Mouse (Mus musculus) CH12.LX (cell line): Measurements from ENCODE around the gene Ddn. TPM values are rescaled to one million over a fixed set of nuclear protein-coding genes. Genes with fewer than 3 reads are reported as not detected.
A peak's percentile ranks its signal among the peaks of the same experiment; 100 is the strongest.

Experiments used
- DNase-seq: peaks from one replicate; pipeline ENCODE4 v3.0.0-alpha.2; 2013; ENCODE audit errors: extremely low read depth
- H3K27ac ChIP-seq: 2 replicates; pipeline ENCODE4 v1.5.1; 2012; ENCODE audit warnings: low read depth, mild to moderate bottlenecking, control low read depth, moderate library complexity; ENCODE audit not compliant: insufficient read depth
- H3K27me3 ChIP-seq: replicated peaks from 2 replicates; pipeline ENCODE3; 2012; ENCODE audit warnings: inconsistent platforms
- H3K36me3 ChIP-seq, 2 experiments: replicated peaks in 1 of 2; 2 replicates each; pipeline versions ENCODE3 to v1.6.1; 2012; ENCODE audit warnings: inconsistent platforms in 1 of 2, low read length in 1 of 2, mild to moderate bottlenecking in 1 of 2, mixed read lengths in 1 of 2, moderate library complexity in 1 of 2; ENCODE audit not compliant: control insufficient read depth in 1 of 2, insufficient read depth in 1 of 2
- H3K4me1 ChIP-seq, 2 experiments: 2 replicates each; pipeline ENCODE4 v1.6.1; 2012; ENCODE audit warnings: inconsistent platforms in 1 of 2, moderate library complexity in 1 of 2; ENCODE audit not compliant: insufficient read depth in 2 of 2, control insufficient read depth in 1 of 2
- H3K4me2 ChIP-seq: 2 replicates; pipeline ENCODE4 v1.6.1; 2012; ENCODE audit warnings: low read depth, mild to moderate bottlenecking, control low read depth; ENCODE audit not compliant: poor library complexity, insufficient read depth, severe bottlenecking
- H3K4me3 ChIP-seq, 3 experiments: fragments of 150-350 bp in 1 of 3; sonication (generic) in 1 of 3; replicated peaks in 1 of 3; 2 replicates each; pipeline versions ENCODE3 to v1.5.1; 2011 to 2012; ENCODE audit warnings: low read depth in 2 of 3, low read length in 2 of 3, mild to moderate bottlenecking in 2 of 3, moderate library complexity in 2 of 3, control low read depth in 1 of 3, improper control_type of control experiment in 1 of 3, inconsistent platforms in 1 of 3, mixed read lengths in 1 of 3; ENCODE audit not compliant: poor library complexity in 1 of 3
- H3K79me2 ChIP-seq: replicated peaks from 2 replicates; pipeline ENCODE4 v1.6.1; 2012; ENCODE audit warnings: mild to moderate bottlenecking, moderate library complexity; ENCODE audit not compliant: control insufficient read depth, poor library complexity, insufficient read depth, severe bottlenecking; ENCODE audit errors: extremely low read depth
- H3K9ac ChIP-seq: 2 replicates; pipeline ENCODE4 v1.6.1; 2012; ENCODE audit warnings: low read depth, mild to moderate bottlenecking, control low read depth, moderate library complexity; ENCODE audit not compliant: insufficient read depth
- H3K9me3 ChIP-seq: replicated peaks from 2 replicates; pipeline ENCODE3; 2012; ENCODE audit warnings: low read length, inconsistent platforms, mixed read lengths
- BHLHE40 ChIP-seq: IDR thresholded peaks from 2 replicates; pipeline ENCODE4 v1.6.1; 2011; ENCODE audit warnings: mild to moderate bottlenecking, low read depth, low read length, improper control_type of control experiment
- CHD1 ChIP-seq: IDR thresholded peaks from 2 replicates; pipeline ENCODE4 v1.6.1; 2012; ENCODE audit warnings: low read depth, low read length, improper control_type of control experiment, inconsistent platforms
- CHD2 ChIP-seq: IDR thresholded peaks from 2 replicates; pipeline ENCODE4 v1.6.1; 2011; ENCODE audit warnings: low read length, improper control_type of control experiment
- ELF1 ChIP-seq: IDR thresholded peaks from 2 replicates; pipeline ENCODE4 v1.6.1; 2014; ENCODE audit warnings: low read depth, mild to moderate bottlenecking, inconsistent platforms, low read length, improper control_type of control experiment
- EP300 ChIP-seq: IDR thresholded peaks from 2 replicates; pipeline ENCODE4 v1.6.1; 2011; ENCODE audit warnings: low read length, improper control_type of control experiment
- HCFC1 ChIP-seq: IDR thresholded peaks from 2 replicates; pipeline ENCODE4 v1.6.1; 2012; ENCODE audit warnings: low read depth, mild to moderate bottlenecking, inconsistent platforms, low read length, improper control_type of control experiment
- JUN ChIP-seq: IDR thresholded peaks from 2 replicates; pipeline ENCODE4 v1.6.1; 2011; ENCODE audit warnings: low read depth, mild to moderate bottlenecking, low read length, improper control_type of control experiment, moderate library complexity; ENCODE audit not compliant: insufficient read depth
- JUND ChIP-seq: conservative IDR thresholded peaks from 2 replicates; pipeline ENCODE4 v1.6.1; 2011; ENCODE audit warnings: low read depth, low read length, improper control_type of control experiment
- MAFK ChIP-seq: IDR thresholded peaks from 2 replicates; pipeline ENCODE4 v1.6.1; 2011; ENCODE audit warnings: low read length, improper control_type of control experiment; ENCODE audit not compliant: insufficient replicate concordance
- MAZ ChIP-seq: IDR thresholded peaks from 2 replicates; pipeline ENCODE4 v1.6.1; 2012; ENCODE audit warnings: low read depth, mild to moderate bottlenecking, inconsistent platforms, low read length, improper control_type of control experiment, moderate library complexity
- MEF2A ChIP-seq: IDR thresholded peaks from 2 replicates; pipeline ENCODE4 v1.6.1; 2014; ENCODE audit warnings: low read depth, mild to moderate bottlenecking, inconsistent platforms, low read length, improper control_type of control experiment, borderline replicate concordance
- MXI1 ChIP-seq: IDR thresholded peaks from 2 replicates; pipeline ENCODE4 v1.6.1; 2011; ENCODE audit warnings: mild to moderate bottlenecking, low read depth, low read length, improper control_type of control experiment
- NELFE ChIP-seq: IDR thresholded peaks from 2 replicates; pipeline ENCODE4 v1.6.1; 2011; ENCODE audit warnings: low read depth, low read length, improper control_type of control experiment
- POLR2A ChIP-seq: IDR thresholded peaks from 2 replicates; pipeline ENCODE4 v1.6.1; 2011; ENCODE audit warnings: low read depth, mild to moderate bottlenecking, improper control_type of control experiment, low read length
- POLR2AphosphoS2 ChIP-seq: IDR thresholded peaks from 2 replicates; pipeline ENCODE4 v1.6.1; 2011; ENCODE audit warnings: low read depth, low read length, improper control_type of control experiment
- SIN3A ChIP-seq: IDR thresholded peaks from 2 replicates; pipeline ENCODE4 v1.6.1; 2012; ENCODE audit warnings: low read length, improper control_type of control experiment, inconsistent platforms
- SMC3 ChIP-seq: IDR thresholded peaks from 2 replicates; pipeline ENCODE4 v1.6.1; 2011; ENCODE audit warnings: low read depth, low read length, improper control_type of control experiment
- TBP ChIP-seq: conservative IDR thresholded peaks from 2 replicates; pipeline ENCODE4 v1.6.1; 2011; ENCODE audit warnings: low read depth, low read length, improper control_type of control experiment
- TCF12 ChIP-seq: IDR thresholded peaks from 2 replicates; pipeline ENCODE4 v1.6.1; 2014; ENCODE audit warnings: low read depth, mild to moderate bottlenecking, inconsistent platforms, low read length, improper control_type of control experiment
- UBTF ChIP-seq: IDR thresholded peaks from 2 replicates; pipeline ENCODE4 v1.6.1; 2012; ENCODE audit warnings: low read depth, mild to moderate bottlenecking, inconsistent platforms, low read length, improper control_type of control experiment, moderate library complexity
- ZC3H11A ChIP-seq: IDR thresholded peaks from 2 replicates; pipeline ENCODE4 v1.6.1; 2012; ENCODE audit warnings: low read depth, mild to moderate bottlenecking, inconsistent platforms, low read length, improper control_type of control experiment
- ZMIZ1 ChIP-seq: IDR thresholded peaks from 2 replicates; pipeline ENCODE4 v1.6.1; 2012; ENCODE audit warnings: low read depth, mild to moderate bottlenecking, inconsistent platforms, low read length, improper control_type of control experiment
- dilution Hi-C: fragments of 300-500 bp; cut with MboI; formaldehyde crosslinking; loops from 2 replicates; pipeline ENCODE4 v1.14.3; 2020; ENCODE audit warnings: low sequenced_read_pairs; ENCODE audit not compliant: extremely low pct_unique_long_range_greater_than_20kb, extremely low pct_ligation_motif_present
- in situ Hi-C: fragments of 300-500 bp; cut with MboI; formaldehyde crosslinking; loops from 3 replicates; pipeline ENCODE4 v1.14.3; 2019; ENCODE audit warnings: low sequenced_read_pairs, low pct_ligation_motif_present, low pct_unique_long_range_greater_than_20kb, mixed read lengths
- polyA plus RNA-seq: library from polyadenylated mRNA; unstranded; fragments of >175 nt; gene quantifications from 2 replicates; pipeline ENCODE4 v1.2.1, GENCODE M21; 2012; ENCODE audit warnings: low read depth; ENCODE audit not compliant: insufficient read length
- total RNA-seq, 2 experiments: library from RNA; depleted of rRNA; stranded (reverse); fragments of 300-350 nt in 1 of 2; fragments of >200 nt in 1 of 2; gene quantifications; 2 replicates each; pipeline ENCODE4 v1.2.3; 2012 to 2014

Gene Ddn
- total and polyA plus RNA-seq, 3 experiments: 0.04 TPM; not detected in 2

- peak within 1 kb of the TSS; percentile 48; the same call in 1 of the 2 replicates for H3K27ac ChIP-seq
- peaks cover 40% of the 10 kb centered on the region for H3K79me2 ChIP-seq
- H3K9ac ChIP-seq: peak within 1 kb of the TSS; percentile 85
- no peaks in the 10 kb centered on the region for H3K9me3 ChIP-seq
- no peaks in the 10 kb centered on the region for H3K27me3 ChIP-seq
- peak; percentile 97 for DNase-seq
- peaks cover 6 to 31% of the 10 kb centered on the region in 2 experiments for H3K4me1 ChIP-seq
- peak within 1 kb of the TSS; percentile 87 to 94 (median 88) for H3K4me3 ChIP-seq
- peak within 1 kb of the TSS; percentile 80 for H3K4me2 ChIP-seq
- in situ Hi-C loops (no loop called here), dilution Hi-C loops (no loop called here)
- H3K36me3 ChIP-seq: peaks cover 10 to 38% of the 10 kb centered on the region in 2 experiments
- TF ChIP-seq POLR2AphosphoS2 (peak; percentile 33; the same call in 1 of the 2 replicates), CHD1 (no peak), SIN3A (peak; percentile 89), SMC3 (no peak), ZC3H11A (no peak), HCFC1 (peak; percentile 81), JUN (no peak), NELFE (peak; percentile 95), MAZ (peak; percentile 18), MEF2A (peak; percentile 52; the same call in 1 of the 2 replicates), MXI1 (peak; percentile 98), UBTF (peak; percentile 78; the same call in 1 of the 2 replicates), CHD2 (peak; percentile 100), BHLHE40 (no peak), POLR2A (peak; percentile 88), MAFK (no peak), TBP (0 out of 2 replicates have a peak, but pooled peaks have one; percentile 40), ZMIZ1 (peak; percentile 94), TCF12 (peak; percentile 88), JUND (no peak), ELF1 (peak; percentile 90), EP300 (no peak)
These were observed 46.4 kb downstream of the Ddn start, which contains the start of gene Arf3 for GRCm38 (mm10) chr15:98762670-98763529. TSS of gene Arf3 (minus strand) at chr15:98763214.
